Mouse (Mus musculus) hindbrain, embryonic 14.5 days (tissue): ENCODE measurements around the gene Ermard. TPM values are rescaled to one million over a fixed set of nuclear protein-coding genes. Genes with fewer than 3 reads are reported as not detected.

Experiments
- ATAC-seq: fragments of 200-750 bp; cut with Nextera tagmentation; 2 replicates; pipeline ENCODE4 v1.8.0; 2017; ENCODE audit warnings: moderate number of reproducible peaks, mild to moderate bottlenecking, moderate TSS enrichment, moderate library complexity; ENCODE audit not compliant: low FRiP score
- DNase-seq: peaks from one replicate; pipeline ENCODE4 v3.0.0-alpha.2; 2015; ENCODE audit warnings: low spot score
- H3K27ac ChIP-seq: fragments of 300-500 bp; sonication (generic); 2 replicates; pipeline ENCODE4 v1.5.1; 2014; ENCODE audit warnings: mild to moderate bottlenecking, moderate library complexity
- H3K27me3 ChIP-seq: fragments of 300-500 bp; sonication (generic); 2 replicates; pipeline ENCODE4 v1.6.1; 2014; ENCODE audit warnings: mild to moderate bottlenecking, low read length, mixed read lengths; ENCODE audit not compliant: control insufficient read depth, insufficient read depth
- H3K36me3 ChIP-seq: fragments of 300-500 bp; sonication (generic); replicated peaks from 2 replicates; pipeline ENCODE4 v1.6.1; 2014; ENCODE audit not compliant: control insufficient read depth, insufficient read depth
- H3K4me1 ChIP-seq: fragments of 300-500 bp; sonication (generic); replicated peaks from 2 replicates; pipeline ENCODE4 v1.6.1; 2014; ENCODE audit warnings: antibody characterized with exemption, low read length, mixed read lengths; ENCODE audit not compliant: control insufficient read depth, insufficient read depth
- H3K4me2 ChIP-seq: fragments of 300-500 bp; sonication (generic); replicated peaks from 2 replicates; pipeline ENCODE4 v1.6.1; 2014; ENCODE audit warnings: mild to moderate bottlenecking, moderate library complexity
- H3K4me3 ChIP-seq: fragments of 300-500 bp; sonication (generic); replicated peaks from 2 replicates; pipeline ENCODE4 v1.5.1; 2014; ENCODE audit warnings: mild to moderate bottlenecking, low read length
- H3K9ac ChIP-seq: fragments of 300-500 bp; sonication (generic); 2 replicates; pipeline ENCODE4 v1.6.1; 2014
- H3K9me3 ChIP-seq: fragments of 300-500 bp; sonication (generic); 2 replicates; pipeline ENCODE4 v1.6.1; 2016; ENCODE audit warnings: low read length; ENCODE audit not compliant: control insufficient read depth
- WGBS: fragments of 180-500 bp; shearing (Covaris S2); extraction: QIAGEN DNeasy Blood & Tissue Kit; methylation state at CpG from one replicate; pipeline ENCODE4 v1.1.7; 2014; 5-methylcytosine and 5-hydroxymethylcytosine counted together
- polyA plus RNA-seq: library from polyadenylated mRNA; unstranded; fragments of >200 nt; fragmentation: Nextera tagmentation; extraction: Ambion mirVana; gene quantifications from 2 replicates; pipeline ENCODE4 v1.2.1, GENCODE M21; 2014

The Ermard gene
- polyA plus RNA-seq, 1 experiment from 2014 or later, result 70.8 TPM

- Histone ChIP-seq H3K9me3 (no peaks in the 10 kb centered on the region), H3K27ac (no peak overlapping the region), H3K9ac (no peak overlapping the region), H3K27me3 (no peaks in the 10 kb centered on the region), H3K4me3 (no peak overlapping the region), H3K36me3 (no peaks in the 10 kb centered on the region), H3K4me2 (no peak overlapping the region), H3K4me1 (no peaks in the 10 kb centered on the region)
- no peak for DNase-seq
- 65% methylated on average over 2 of the region's 2 CpGs for WGBS
- ATAC-seq, result peak; percentile 57; the same call in 1 of the 2 replicates
Observed at GRCm38 (mm10) chr17:15072211-15072610, 31.2 kb downstream of the Ermard start.

GRCm38 (mm10) chr17:15075033-15075432, 34.0 kb downstream of the Ermard start:
- DNase-seq (no peak), ATAC-seq (no peak)
- H3K4me1 ChIP-seq, result no peaks in the 10 kb centered on the region
- H3K27ac ChIP-seq, result no peak overlapping the region
- no peak overlapping the region for H3K4me3 ChIP-seq
- H3K4me2 ChIP-seq, result no peak overlapping the region
- H3K27me3 ChIP-seq, result no peaks in the 10 kb centered on the region
- no peaks in the 10 kb centered on the region for H3K36me3 ChIP-seq
- H3K9me3 ChIP-seq, result no peaks in the 10 kb centered on the region
- WGBS, result 84% methylated on average over 8 of the region's 8 CpGs
- H3K9ac ChIP-seq, result no peak overlapping the region

- Histone ChIP-seq H3K27ac (no peak overlapping the region), H3K4me3 (no peak overlapping the region), H3K9ac (no peak overlapping the region), H3K27me3 (no peaks in the 10 kb centered on the region), H3K4me1 (no peaks in the 10 kb centered on the region), H3K9me3 (no peaks in the 10 kb centered on the region), H3K36me3 (no peaks in the 10 kb centered on the region), H3K4me2 (no peak overlapping the region)
- 51% methylated on average over 2 of the region's 2 CpGs for WGBS
- DNase-seq (no peak), ATAC-seq (no peak)
Observed at GRCm38 (mm10) chr17:15077536-15077935, 36.5 kb downstream of the Ermard start.

- no peak for ATAC-seq
- H3K27ac ChIP-seq, result no peak overlapping the region
- no peak overlapping the region for H3K4me2 ChIP-seq
- no peaks in the 10 kb centered on the region for H3K36me3 ChIP-seq
- no peaks in the 10 kb centered on the region for H3K9me3 ChIP-seq
- no peak overlapping the region for H3K4me3 ChIP-seq
- 60% methylated on average over 13 of the region's 13 CpGs for WGBS
- no peaks in the 10 kb centered on the region for H3K27me3 ChIP-seq
- peaks cover 16% of the 10 kb centered on the region for H3K4me1 ChIP-seq
- H3K9ac ChIP-seq, result no peak overlapping the region
- DNase-seq, result no peak
Observed at GRCm38 (mm10) chr17:15084226-15084848, 43.3 kb downstream of the Ermard start.

GRCm38 (mm10) chr17:15085006-15085405, 44.0 kb downstream of the Ermard start:
- no peak overlapping the region for H3K27ac ChIP-seq
- H3K27me3 ChIP-seq, result no peaks in the 10 kb centered on the region
- H3K4me1 ChIP-seq, result peaks cover 16% of the 10 kb centered on the region
- no peaks in the 10 kb centered on the region for H3K9me3 ChIP-seq
- no peak for ATAC-seq
- H3K4me3 ChIP-seq, result no peak overlapping the region
- no peaks in the 10 kb centered on the region for H3K36me3 ChIP-seq
- no peak overlapping the region for H3K9ac ChIP-seq
- DNase-seq, result no peak
- H3K4me2 ChIP-seq, result no peak overlapping the region
- 74% methylated on average over 2 of the region's 2 CpGs for WGBS

GRCm38 (mm10) chr17:15088166-15088565, 47.2 kb downstream of the Ermard start:
- ATAC-seq (peak; percentile 59), DNase-seq (no peak)
- peak overlapping the region; percentile 66 for H3K27ac ChIP-seq
- 28% methylated on average over 2 of the region's 2 CpGs for WGBS
- H3K4me1 ChIP-seq, result peaks cover 16% of the 10 kb centered on the region
- no peak overlapping the region for H3K9ac ChIP-seq
- H3K27me3 ChIP-seq, result no peaks in the 10 kb centered on the region
- no peak overlapping the region for H3K4me2 ChIP-seq
- H3K9me3 ChIP-seq, result no peaks in the 10 kb centered on the region
- H3K36me3 ChIP-seq, result no peaks in the 10 kb centered on the region
- H3K4me3 ChIP-seq, result no peak overlapping the region

- peak; percentile 86 for ATAC-seq
- Histone ChIP-seq H3K27me3 (no peaks in the 10 kb centered on the region), H3K9me3 (no peaks in the 10 kb centered on the region), H3K36me3 (no peaks in the 10 kb centered on the region), H3K4me2 (peak overlapping the region; percentile 15; the same call in 1 of the 2 replicates), H3K4me1 (peaks cover 16% of the 10 kb centered on the region), H3K9ac (0 out of 2 replicates have a peak overlapping the region, but pooled peaks have one; percentile 30), H3K27ac (peak overlapping the region; percentile 66), H3K4me3 (no peak overlapping the region)
- WGBS, result 9% methylated on average over 8 of the region's 8 CpGs
- DNase-seq, result peak; percentile 59
Observed at GRCm38 (mm10) chr17:15088591-15089001, 47.6 kb downstream of the Ermard start.

GRCm38 (mm10) chr17:15091739-15092138, 50.7 kb downstream of the Ermard start:
- H3K4me1 ChIP-seq, result peaks cover 16% of the 10 kb centered on the region
- no peak overlapping the region for H3K4me3 ChIP-seq
- no peak overlapping the region for H3K9ac ChIP-seq
- no peak overlapping the region for H3K4me2 ChIP-seq
- no peaks in the 10 kb centered on the region for H3K27me3 ChIP-seq
- DNase-seq (no peak), ATAC-seq (no peak)
- 90% methylated on average over 3 of the region's 3 CpGs for WGBS
- no peaks in the 10 kb centered on the region for H3K36me3 ChIP-seq
- no peaks in the 10 kb centered on the region for H3K9me3 ChIP-seq
- H3K27ac ChIP-seq, result no peak overlapping the region

GRCm38 (mm10) chr17:15093523-15093922, 52.5 kb downstream of the Ermard start:
- no peak overlapping the region for H3K4me2 ChIP-seq
- WGBS, result 35% methylated on average over 3 of the region's 3 CpGs
- no peak for DNase-seq

GRCm38 (mm10) chr17:15096853-15097252, 55.8 kb downstream of the Ermard start:
- no peaks in the 10 kb centered on the region for H3K4me1 ChIP-seq
- no peak overlapping the region for H3K4me2 ChIP-seq
- no peaks in the 10 kb centered on the region for H3K27me3 ChIP-seq
- H3K9me3 ChIP-seq, result no peaks in the 10 kb centered on the region
- ATAC-seq (no peak), DNase-seq (no peak)
- H3K27ac ChIP-seq, result no peak overlapping the region
- 92% methylated on average over 6 of the region's 6 CpGs for WGBS
- no peaks in the 10 kb centered on the region for H3K36me3 ChIP-seq
- no peak overlapping the region for H3K9ac ChIP-seq
- no peak overlapping the region for H3K4me3 ChIP-seq

More at GRCm38 (mm10) chr17:15093523-15093922, 52.5 kb downstream of the Ermard start:
- H3K4me1 ChIP-seq, result peaks cover 7% of the 10 kb centered on the region; the same call in 1 of the 2 replicates
- H3K4me3 ChIP-seq, result no peak overlapping the region
- ATAC-seq, result no peak
- no peak overlapping the region for H3K27ac ChIP-seq
- no peaks in the 10 kb centered on the region for H3K36me3 ChIP-seq
- H3K27me3 ChIP-seq, result no peaks in the 10 kb centered on the region
- no peak overlapping the region for H3K9ac ChIP-seq
- H3K9me3 ChIP-seq, result no peaks in the 10 kb centered on the region
